Mouse (Mus musculus): ENCODE measurements at regions not wholly inside any gene's neighbourhood (a gene's known extent, or its start where the extent isn't known, plus 50 kb on each side); places are given as distances from the start of the nearest gene placed in this dataset.

DNA sequence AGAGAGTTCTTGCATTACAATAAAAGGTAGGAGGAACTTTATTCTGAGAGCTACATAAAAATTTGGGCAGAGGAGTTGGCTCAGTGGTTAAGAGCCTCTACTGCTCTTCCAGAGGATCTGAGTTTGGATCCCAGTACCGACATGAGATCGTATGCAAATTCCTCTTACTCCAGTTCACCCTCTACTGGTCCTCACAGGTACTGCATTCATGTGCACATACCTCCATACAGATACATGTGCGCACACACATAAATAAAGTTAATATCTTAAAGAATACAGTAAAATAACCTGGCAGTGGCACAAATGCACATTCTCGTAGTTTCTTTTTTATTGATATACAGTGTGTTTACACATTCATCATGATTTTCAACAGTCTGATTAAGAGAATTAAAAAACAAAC lies 232.4 kb downstream of the Vps13c start:
- DNase-seq: no peak

DNA sequence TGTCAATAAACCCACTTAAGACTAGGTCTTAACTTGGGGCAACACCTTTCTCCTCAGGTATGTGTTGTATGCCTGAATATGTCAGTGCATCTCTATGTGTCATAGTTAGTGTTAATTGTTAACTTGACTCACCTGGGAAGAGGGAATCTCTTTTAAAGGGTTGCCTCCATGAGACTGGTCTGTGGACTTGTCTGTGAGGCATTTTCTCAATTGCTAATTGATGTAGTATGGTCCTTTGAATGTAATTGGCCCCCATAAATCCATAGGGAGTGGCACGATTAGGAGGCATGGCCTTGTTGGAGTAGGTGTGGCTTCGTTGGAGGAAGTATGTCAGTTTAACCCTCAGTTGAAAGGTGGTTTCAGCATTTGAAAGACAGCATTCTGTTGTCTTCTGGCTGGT lies 237.1 kb downstream of the Vps13c start:
- no peak for DNase-seq

DNA sequence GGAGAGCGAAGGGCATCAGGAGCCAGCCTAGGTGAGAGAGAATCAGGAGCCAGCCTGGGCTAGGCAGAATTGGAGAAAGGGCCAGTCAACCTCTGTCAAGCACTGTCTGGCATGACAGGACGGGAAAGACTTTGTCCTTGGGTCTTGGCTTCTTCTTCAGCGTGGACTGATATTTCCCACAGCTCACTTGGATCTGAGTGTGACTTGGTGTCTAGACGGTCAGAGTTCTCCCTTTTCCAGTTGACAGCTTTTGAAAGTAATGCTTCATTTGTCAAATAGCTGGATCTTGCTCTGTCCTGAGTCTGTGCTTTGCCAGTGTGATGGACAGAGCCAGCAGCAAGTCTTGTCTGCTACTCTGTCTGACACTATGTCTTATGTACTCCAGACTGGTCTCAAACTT lies 243.1 kb downstream of the Vps13c start:
- DNase-seq: peak; percentile 79

DNA sequence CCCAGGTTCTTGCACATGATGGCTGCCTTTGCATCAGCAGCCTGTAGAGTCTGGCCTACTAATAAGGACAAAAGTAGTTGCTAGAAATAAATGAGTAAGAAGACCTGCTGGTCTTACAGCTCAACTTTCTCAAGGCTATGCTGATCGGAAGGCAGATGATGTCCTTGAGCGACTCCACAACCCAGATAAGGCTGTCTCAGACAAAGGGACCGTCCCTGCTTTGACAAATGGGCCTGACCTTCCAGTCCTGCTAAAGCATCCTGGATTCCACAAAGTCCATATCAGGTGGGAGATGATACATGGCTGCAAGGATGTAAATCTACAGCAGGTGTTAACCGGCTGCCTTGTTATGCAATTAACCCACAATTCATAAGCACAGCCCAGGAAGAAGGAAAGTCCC lies 244.8 kb downstream of the Vps13c start:
- no peak for DNase-seq

DNA sequence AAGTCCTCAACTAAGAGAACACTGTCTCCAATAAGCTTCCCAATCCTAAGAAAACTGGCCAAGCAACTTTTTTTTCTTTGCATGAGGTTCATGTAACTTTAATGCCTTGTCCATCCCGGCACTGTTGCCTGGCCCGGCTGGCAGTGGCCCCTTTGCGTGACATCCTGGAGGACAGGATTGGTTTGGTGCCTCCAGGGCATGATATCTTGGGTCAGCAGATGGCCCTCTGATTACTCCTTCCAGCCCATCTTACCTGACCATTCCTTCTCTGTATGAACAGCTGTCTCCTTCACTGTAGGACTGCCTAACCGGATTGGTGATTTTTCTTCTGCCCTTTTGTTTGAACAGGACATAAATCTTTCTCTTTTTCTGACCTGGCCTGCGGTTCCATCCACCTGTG lies 254.4 kb downstream of the Vps13c start:
- DNase-seq: no peak

DNA sequence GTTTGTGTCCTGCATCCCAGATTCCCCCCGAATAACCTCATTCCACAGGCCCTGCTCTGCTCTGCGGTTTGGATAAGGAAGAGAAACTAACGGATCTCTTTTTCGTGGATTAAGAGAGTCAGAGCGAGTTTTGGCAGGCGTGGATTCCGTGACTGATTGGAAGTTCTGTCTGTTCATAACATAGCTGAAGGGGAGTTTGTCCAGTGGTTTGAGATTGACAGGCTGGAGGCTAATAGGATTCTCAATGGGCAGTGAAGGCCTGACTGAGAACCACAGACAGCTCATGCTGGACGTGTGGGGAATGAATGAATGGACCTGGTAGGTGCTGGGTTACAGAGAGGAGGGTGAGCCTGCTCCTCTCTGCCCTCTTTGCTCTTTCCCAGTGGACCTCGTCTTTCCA lies 269.6 kb downstream of the Vps13c start:
- no peak for DNase-seq

DNA sequence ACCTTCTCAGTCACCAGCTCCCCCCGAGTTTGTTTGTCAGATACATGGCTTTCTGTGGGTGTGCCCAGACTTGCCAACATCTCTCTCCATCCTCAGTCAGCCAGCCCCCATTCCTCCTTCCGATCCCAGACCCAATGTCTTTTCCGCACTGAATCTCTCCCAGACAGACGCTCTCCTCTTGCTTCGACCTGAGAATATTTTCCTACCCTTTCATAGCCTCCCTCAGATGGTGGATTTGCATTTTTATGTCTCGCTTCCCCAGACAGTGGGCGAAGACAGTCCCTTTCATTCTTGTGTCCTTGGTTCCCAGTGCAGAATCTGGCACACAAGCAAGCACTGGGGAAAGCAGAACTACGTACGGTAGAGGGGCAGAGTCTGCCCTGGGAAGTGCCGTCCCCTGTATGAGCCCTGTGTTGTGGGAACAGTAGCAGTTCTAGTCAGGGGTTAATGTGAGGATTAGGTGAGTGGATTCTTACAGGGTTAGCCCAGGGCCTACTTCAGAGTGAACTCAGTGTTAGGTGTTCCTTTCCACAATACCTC lies 275.0 kb downstream of the Vps13c start:
- DNase-seq: no peak

DNA sequence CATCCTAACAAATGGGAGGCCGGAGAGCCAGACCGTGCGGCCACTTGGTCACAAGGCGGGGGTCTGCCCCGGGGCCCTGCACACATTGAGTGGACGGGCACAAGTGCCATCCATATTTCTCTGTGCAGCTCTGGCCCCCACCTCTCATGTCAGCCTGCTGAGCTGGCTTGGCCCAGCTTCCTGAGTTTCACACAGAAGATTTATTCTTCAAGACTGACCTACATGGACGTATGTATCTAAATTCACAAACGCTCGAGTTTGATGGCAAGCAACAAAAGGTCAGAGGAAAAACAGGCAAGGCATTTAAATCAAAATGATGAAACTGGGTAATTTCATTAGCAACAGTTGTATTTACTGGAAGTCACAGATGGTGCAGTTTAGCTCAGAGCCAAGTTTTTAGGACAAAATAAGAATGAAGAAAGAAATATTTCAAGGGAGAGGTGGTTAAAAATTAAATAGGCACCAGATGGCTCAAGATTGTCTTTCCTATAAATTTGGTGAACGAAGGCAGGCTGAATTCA lies 276.1 kb downstream of the Vps13c start:
- peak; percentile 44 for DNase-seq

DNA sequence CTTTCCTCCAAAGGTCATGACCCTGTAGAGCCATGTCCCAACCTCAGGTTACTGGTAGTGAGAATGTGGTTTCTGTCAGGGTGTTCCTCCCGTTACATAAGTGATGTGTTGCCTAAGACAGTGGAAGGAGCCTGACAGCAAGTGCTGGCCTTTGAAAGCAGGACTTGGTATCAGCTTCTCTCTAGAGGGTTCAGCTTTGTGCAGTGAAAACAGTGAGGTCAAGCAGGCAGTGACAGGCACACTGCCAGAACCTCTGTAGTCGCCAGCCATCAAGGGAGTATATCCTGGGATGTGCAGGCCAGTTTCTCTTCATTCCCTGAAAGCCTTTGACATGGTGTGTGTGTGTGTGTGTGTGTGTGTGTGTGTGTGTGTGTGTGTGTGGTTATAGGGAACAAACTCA lies 278.1 kb downstream of the Vps13c start:
- DNase-seq: no peak

DNA sequence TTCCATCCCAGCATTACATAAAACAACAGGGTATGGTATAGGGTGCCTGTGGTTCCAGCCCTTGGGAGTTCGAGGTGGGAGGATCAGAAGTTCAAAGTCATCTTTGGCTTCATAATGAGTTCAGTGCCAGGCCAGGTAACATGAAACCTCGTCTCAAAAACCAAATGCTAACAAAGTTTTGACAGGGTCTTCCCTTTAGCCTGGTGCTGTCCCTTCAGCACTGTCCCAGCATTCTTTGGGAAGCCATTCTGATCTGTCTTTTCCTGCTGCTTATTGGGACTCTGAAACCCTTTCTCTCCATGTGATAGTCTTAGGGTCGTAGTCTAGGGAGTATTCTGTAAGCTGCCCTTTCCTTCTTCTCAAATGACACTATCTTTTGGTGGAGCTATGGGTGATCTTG lies 282.1 kb downstream of the Vps13c start:
- DNase-seq: no peak

DNA sequence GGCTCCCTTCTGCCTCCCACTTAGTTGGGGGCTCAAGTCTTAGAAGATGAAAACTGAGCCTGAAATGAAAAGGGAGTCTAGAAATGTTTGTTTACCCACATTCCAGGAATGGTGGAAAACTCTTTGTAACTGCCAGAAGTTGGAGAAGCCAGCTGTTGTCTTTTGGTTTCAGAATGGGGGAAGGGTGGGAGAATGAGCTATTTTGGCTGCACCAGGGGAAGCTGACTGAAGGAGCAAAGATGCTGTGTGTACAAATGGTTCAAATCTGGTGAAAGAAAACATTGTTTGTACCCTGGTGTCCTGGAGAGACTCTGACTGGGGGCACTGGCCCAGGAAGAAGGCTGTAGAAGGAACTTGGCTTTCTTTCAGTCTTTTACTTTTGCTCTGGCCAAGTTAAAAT lies 291.1 kb downstream of the Vps13c start:
- peak; percentile 36 for DNase-seq

DNA sequence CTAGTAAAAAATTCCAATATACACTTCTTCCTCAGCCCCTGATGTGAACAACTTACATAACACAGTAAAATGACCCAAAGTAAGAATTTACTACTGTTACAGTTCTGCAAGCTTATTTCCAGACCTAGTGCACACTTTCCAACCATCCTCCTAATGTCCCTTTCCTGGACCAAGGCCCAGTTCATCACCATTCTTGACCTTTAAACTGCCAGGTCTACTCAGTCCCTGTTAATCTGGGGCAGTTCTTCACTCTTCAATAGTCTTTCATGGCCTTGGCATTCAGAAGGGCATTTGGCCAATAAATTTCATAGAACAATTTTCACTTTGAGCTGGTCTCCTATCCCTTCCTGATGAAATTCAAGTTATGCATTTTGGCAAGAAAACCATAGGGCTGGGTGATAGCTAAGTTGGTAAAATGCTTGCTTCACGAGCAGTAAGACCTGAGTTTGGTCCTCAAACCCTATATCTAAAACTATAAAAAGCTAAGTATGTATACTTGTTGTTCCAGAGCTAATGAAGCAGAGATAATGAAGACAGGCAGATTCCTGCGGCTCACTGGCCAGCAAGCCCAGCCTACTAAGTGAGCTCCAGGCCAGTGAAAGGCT lies 295.4 kb downstream of the Vps13c start:
- peak; percentile 52 for DNase-seq

DNA sequence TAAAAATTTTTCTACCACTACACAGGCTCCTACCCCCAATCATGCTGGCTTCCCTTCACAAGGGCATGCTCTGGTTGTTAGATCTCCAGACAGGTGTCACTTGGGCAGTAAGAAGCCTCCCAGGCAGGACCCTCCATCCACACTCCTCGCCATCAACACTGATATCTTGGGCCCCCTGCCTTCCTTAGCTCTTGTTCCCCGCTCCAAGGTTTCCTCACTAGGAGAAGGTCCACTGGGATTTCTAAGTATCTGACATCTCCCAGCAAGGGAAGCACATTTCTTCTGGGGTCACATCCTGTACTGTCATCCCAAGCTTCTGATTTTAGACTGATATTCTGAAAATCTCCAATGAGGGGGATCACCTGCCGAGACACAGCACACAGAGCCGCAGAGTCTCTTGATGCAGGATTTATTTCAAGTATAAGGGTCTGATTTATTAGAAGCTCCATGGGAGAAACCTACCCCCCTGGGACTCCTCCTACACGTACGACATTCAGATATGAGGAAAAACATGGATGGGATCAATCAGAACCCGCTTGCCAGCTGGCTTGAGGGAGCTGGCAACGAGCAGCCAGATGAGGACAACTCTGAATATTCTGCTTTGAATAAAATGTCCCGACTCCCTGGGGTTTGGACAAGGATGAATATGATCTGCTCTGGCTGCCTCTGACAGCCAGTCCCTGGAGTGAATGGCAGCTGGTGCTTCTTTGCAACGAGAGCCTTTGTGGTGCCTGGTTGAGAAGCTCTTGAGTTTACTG lies 322.8 kb downstream of the Vps13c start:
- DNase-seq: no peak

DNA sequence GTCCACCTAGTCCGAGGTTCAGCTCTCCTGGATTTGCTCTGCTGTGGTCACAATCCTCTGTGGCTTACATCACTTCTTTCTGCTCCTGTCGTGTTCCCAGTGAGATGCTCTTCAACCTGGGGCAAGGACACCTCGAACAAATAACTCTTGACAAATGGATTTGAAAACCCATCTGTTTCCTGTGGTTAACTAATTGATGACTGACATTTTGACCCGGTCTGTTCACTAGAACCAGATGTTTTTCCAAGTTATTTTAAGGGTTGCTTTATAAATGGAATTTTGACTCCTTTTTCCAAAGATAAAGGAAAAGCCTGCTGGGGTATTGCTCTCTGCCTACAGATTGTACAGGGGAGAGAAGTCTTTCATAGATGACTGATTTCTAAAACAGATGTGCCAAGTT lies 326.4 kb downstream of the Vps13c start:
- no peak for DNase-seq

DNA sequence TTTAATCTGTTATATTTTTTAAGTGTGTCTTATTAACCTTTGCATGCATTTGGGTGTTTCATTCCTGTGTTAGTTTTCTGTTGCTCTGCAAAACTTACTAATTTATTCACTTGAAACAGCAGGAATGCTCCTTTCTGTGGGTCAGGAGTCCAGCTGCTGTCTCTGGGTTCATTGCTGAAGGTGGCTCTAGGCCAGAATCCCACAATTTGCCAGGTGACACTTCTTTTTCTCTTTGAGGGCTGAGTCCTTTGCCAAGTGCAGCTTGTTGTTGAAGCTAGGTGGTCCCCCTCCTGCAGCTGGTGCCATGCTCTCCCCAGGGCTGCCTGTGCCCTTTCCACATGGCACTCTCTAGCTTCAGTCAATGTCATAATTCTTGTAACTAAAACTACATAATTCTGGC lies 348.7 kb downstream of the Vps13c start:
- DNase-seq: peak; percentile 60

DNA sequence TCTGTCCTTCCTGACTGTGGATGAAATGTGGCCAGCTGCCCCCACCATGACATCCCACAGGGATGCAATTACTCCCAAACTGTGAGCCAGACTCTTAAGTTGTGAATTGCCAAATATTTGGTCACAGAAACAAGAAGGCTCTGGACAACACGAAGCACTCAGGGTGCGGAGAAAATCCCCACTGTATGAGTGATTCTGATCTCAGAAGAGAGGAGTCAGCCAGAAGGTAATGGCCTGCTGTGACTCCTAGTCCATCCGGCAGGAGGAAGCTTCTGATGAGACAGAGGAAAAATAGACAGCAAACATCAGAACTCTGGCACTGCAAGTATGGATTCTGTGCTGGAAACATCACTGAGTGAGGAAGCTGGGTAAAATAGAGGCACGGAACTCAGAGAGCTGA lies 359.6 kb downstream of the Vps13c start:
- no peak for DNase-seq

DNA sequence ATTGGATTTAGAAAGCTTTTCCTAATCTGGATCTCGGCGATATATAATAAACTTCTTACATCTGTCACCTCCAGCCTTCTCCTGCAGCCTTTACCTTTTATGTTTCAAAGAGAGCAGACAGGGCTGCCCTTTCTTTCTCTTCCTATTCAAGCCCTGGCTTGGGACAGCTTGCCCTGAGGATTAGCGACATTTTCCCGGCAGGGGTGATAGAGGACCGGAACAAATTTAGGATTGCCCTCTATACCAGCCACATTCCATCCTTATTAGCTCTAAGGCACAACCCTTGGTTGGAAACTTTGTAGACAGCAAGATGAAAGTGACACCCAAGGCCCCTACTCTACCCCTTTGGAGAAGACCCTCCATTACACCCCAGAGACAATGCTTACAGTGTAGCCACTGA lies 360.8 kb downstream of the Vps13c start:
- DNase-seq: no peak

DNA sequence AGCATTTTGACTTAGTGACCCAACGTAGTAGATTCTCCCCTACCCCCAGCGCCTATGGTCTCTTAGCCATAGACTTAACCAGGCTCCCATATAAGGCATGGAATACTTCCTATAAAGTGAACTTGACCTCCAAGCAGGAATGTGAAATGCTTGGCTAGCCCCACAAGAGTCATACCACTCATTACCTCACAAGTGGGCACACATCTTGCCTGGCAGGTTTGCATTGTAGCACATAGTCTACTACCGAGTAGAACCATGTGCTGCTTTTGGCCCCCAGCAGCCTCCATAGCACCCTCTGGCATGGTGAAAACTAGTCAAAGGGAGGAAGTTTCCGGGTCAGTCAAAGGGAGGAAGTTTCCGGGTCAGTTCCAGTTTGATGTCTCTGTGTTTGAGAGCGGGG lies 385.5 kb downstream of the Vps13c start:
- no peak for DNase-seq

DNA sequence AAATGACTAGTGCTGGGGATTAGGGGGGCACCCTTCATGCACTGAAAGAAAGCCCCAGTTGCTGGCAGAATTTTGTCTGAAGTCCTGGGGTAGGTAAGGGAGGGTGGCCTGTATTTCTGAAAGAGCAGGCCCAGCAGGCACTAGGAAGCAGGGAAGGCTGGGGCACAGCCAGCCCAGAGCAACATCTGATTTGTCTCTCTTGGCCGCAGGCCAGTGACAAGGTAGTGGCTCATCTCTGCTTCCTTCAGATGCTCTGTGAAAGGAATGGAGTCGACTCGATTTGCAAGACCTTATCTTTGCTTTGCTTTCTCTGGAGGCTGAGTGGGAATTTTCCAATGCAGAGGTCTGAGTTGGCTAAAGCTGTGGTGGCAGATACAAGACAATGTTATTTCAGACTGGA lies 390.9 kb downstream of the Vps13c start:
- DNase-seq: no peak

DNA sequence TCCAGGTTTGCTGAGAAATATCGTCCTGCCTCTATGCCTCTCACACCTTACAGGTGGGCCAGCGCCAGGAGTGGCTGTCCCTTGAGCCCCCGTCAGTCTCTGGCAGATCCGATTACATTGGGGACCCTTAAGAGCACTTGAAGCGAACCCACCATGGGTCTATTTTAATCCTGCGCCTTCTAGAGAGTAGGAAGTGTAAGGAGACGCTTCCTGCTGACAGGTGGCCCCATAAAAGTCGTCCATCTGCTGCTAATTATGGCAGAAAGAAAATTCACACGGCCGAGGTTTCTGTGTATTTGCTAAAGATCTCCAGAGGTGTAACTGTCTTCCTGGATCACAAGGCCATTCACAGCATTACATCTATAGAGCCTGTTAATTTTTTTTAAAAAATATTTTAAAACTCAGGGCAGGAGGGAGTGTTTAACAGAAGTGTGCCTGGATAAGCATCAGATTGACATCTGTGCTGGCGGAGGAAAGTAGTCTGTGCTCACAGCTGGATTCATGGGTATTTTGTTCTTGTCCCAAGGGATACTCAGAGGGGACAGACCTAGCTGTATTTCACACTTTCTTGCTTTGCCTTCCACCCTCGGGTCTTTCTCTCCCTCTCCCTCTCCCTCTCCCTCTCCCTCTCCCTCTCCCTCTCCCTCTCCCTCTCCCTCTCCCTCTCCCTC lies 394.9 kb downstream of the Vps13c start:
- no peak for DNase-seq

DNA sequence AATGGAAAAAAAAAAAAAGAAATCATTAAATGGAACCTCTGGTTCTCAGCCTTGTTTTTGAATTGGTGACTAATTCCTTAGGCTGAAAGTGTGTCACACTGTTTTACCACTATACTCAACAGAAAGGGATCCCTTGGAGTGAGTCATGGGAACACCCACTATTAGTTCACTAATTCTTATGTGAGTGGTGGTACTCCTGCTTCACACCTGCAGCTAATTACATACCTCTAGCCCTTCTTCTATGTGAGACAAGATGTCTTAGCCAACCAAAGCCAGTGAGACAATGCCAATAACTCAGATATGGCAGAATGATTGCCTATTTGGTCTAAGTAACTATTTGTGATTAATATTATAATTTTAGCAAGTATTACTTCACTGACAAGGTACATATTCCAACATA lies 398.9 kb downstream of the Vps13c start:
- DNase-seq: no peak

DNA sequence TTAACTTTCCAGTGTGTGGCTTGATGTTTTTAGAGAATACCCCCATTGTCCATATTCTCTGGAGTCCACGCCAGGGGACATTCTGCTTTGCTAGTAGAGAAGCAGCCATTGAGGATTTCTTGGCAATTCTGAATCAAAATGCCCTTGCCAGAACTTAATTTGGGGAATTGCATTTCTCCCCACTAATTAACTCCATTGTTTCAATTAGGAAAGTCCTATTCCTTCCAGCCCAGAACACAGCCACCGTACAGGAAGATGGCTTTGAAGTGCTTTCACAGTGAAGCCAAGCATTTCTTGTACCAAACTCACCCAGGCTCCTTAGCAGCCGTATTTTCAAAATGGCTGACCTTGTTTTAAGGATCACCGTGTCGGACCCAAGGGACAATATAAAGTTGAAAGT lies 399.4 kb downstream of the Vps13c start:
- no peak for DNase-seq

DNA sequence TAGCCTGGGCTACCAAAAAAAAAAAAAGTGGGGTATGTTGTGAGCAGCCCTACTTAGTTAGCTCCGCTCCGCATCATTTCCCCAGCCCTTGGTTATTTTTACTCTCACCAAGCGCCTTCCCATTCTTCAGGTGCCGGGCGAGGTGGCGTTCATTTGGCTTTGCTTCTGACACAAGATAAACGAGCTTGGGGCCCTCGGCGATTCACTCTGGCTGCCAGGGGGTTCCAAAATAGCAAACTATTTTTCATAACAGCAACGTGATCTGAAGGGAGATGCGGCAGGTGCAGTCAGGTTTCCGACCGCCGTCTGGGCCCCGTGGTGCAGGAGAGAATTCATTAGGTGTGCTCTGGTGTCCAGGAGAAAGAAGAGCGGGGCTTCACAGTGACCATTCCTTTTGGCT lies 403.6 kb upstream of the Rora start:
- DNase-seq: no peak

DNA sequence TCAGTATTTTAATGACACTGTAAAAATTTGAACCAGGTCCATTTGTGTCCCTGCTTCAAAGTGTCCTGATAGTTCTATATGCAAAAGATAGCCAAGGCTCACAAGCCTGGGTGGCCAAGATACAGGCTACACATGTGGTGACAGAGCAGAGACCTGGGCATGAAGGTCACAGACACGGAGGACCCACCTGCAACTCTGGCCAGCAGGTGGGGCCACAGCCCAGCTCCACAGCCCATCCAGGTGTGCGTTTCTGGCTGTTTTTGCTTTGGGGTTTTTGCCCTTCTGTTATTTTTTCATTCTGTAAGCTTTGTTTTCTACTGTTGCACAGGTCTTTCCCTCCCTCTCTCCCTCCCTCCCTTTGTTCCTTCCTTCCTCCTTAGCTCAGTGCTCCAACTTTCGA lies 399.4 kb upstream of the Rora start:
- peak; percentile 17 for DNase-seq
